Mouse (Mus musculus) kidney, embryonic 14.5 days (tissue): ENCODE data around the gene Lce3b. TPM values are rescaled to one million over a fixed set of nuclear protein-coding genes. Genes with fewer than 3 reads are reported as not detected.

Source experiments
- ATAC-seq: fragments of 200-750 bp; cut with Nextera tagmentation; 2 replicates; pipeline ENCODE4 v1.8.0; 2017; ENCODE audit warnings: moderate number of reproducible peaks, mild to moderate bottlenecking, moderate TSS enrichment, moderate library complexity; ENCODE audit not compliant: low FRiP score, low TSS enrichment
- H3K27ac ChIP-seq: fragments of 300-500 bp; sonication (generic); 2 replicates; pipeline ENCODE4 v1.5.1; 2014; ENCODE audit warnings: low read depth, mild to moderate bottlenecking, low read length, moderate library complexity, mixed read lengths
- H3K27me3 ChIP-seq: fragments of 300-500 bp; sonication (generic); 2 replicates; pipeline ENCODE4 v1.6.1; 2014; ENCODE audit warnings: mild to moderate bottlenecking, low read length; ENCODE audit not compliant: control insufficient read depth, insufficient read depth
- H3K36me3 ChIP-seq: fragments of 300-500 bp; sonication (generic); 2 replicates; pipeline ENCODE4 v1.6.1; 2014; ENCODE audit warnings: low read length, mixed read lengths; ENCODE audit not compliant: control insufficient read depth, insufficient read depth
- H3K4me1 ChIP-seq: fragments of 300-500 bp; sonication (generic); 2 replicates; pipeline ENCODE4 v1.6.1; 2014; ENCODE audit warnings: low read length, mixed read lengths; ENCODE audit not compliant: control insufficient read depth, insufficient read depth
- H3K4me2 ChIP-seq: fragments of 300-500 bp; sonication (generic); replicated peaks from 2 replicates; pipeline ENCODE4 v1.6.1; 2014; ENCODE audit warnings: low read depth, mild to moderate bottlenecking, low read length
- H3K4me3 ChIP-seq: fragments of 300-500 bp; sonication (generic); 2 replicates; pipeline ENCODE4 v1.5.1; 2014; ENCODE audit warnings: mild to moderate bottlenecking, low read length
- H3K9ac ChIP-seq: fragments of 300-500 bp; sonication (generic); 2 replicates; pipeline ENCODE4 v1.6.1; 2014; ENCODE audit warnings: low read depth, mild to moderate bottlenecking, low read length, moderate library complexity
- H3K9me3 ChIP-seq: fragments of 300-500 bp; sonication (generic); 2 replicates; pipeline ENCODE4 v1.6.1; 2016; ENCODE audit warnings: low read length; ENCODE audit not compliant: control insufficient read depth
- WGBS: fragments of 180-500 bp; shearing (Covaris S2); extraction: QIAGEN DNeasy Blood & Tissue Kit; methylation state at CpG from one replicate; pipeline ENCODE4 v1.1.7; 2014; 5-methylcytosine and 5-hydroxymethylcytosine counted together
- polyA plus RNA-seq: library from polyadenylated mRNA; unstranded; fragments of >200 nt; fragmentation: Nextera tagmentation; extraction: Ambion mirVana; gene quantifications from 2 replicates; pipeline ENCODE4 v1.2.1, GENCODE M21; 2014

Gene Lce3b
- polyA plus RNA-seq: not detected in 2 replicates

- no peaks in the 10 kb centered on the region for H3K36me3 ChIP-seq
- ATAC-seq: no peak
- H3K27me3 ChIP-seq: no peaks in the 10 kb centered on the region
- WGBS: 77% methylated on average over 2 of the region's 2 CpGs
- no peak within 1 kb of the TSS for H3K27ac ChIP-seq
- no peaks in the 10 kb centered on the region for H3K9me3 ChIP-seq
- H3K4me3 ChIP-seq: no peak within 1 kb of the TSS
- no peak within 1 kb of the TSS for H3K4me2 ChIP-seq
- no peaks in the 10 kb centered on the region for H3K4me1 ChIP-seq
- no peak within 1 kb of the TSS for H3K9ac ChIP-seq
These were observed at the start of gene Lce3b for GRCm38 (mm10) chr3:92932679-92933078. Lce3b (plus strand) TSS chr3:92932979.

- no peak for ATAC-seq
- H3K9ac ChIP-seq: no peak overlapping the region
- H3K9me3 ChIP-seq: no peaks in the 10 kb centered on the region
- no peak overlapping the region for H3K27ac ChIP-seq
- no peak overlapping the region for H3K4me2 ChIP-seq
- no peaks in the 10 kb centered on the region for H3K4me1 ChIP-seq
- no peaks in the 10 kb centered on the region for H3K36me3 ChIP-seq
- no peak overlapping the region for H3K4me3 ChIP-seq
- WGBS: 67% methylated on average over 3 of the region's 3 CpGs
- H3K27me3 ChIP-seq: no peaks in the 10 kb centered on the region
These were observed 38.7 kb upstream of the Lce3b start for GRCm38 (mm10) chr3:92894063-92894462.

GRCm38 (mm10) chr3:92894489-92894888 is 38.3 kb upstream of the Lce3b start:
- H3K4me1 ChIP-seq: no peaks in the 10 kb centered on the region
- no peak overlapping the region for H3K27ac ChIP-seq
- no peaks in the 10 kb centered on the region for H3K36me3 ChIP-seq
- H3K4me2 ChIP-seq: no peak overlapping the region
- H3K9ac ChIP-seq: no peak overlapping the region
- H3K27me3 ChIP-seq: no peaks in the 10 kb centered on the region
- no peak for ATAC-seq
- no peak overlapping the region for H3K4me3 ChIP-seq
- WGBS: 65% methylated on average over 1 of the region's 1 CpGs
- H3K9me3 ChIP-seq: no peaks in the 10 kb centered on the region

GRCm38 (mm10) chr3:92902992-92903391 is 29.8 kb upstream of the Lce3b start:
- Histone ChIP-seq H3K4me2 (no peak overlapping the region), H3K9ac (no peak overlapping the region), H3K27me3 (no peaks in the 10 kb centered on the region), H3K4me1 (no peaks in the 10 kb centered on the region), H3K9me3 (no peaks in the 10 kb centered on the region), H3K27ac (no peak overlapping the region), H3K36me3 (no peaks in the 10 kb centered on the region), H3K4me3 (no peak overlapping the region)
- 24% methylated on average over 3 of the region's 3 CpGs for WGBS
- ATAC-seq: no peak

- no peak overlapping the region for H3K4me2 ChIP-seq
- H3K27ac ChIP-seq: no peak overlapping the region
- H3K36me3 ChIP-seq: no peaks in the 10 kb centered on the region
- H3K9ac ChIP-seq: no peak overlapping the region
- no peaks in the 10 kb centered on the region for H3K4me1 ChIP-seq
- H3K27me3 ChIP-seq: no peaks in the 10 kb centered on the region
- H3K4me3 ChIP-seq: no peak overlapping the region
- no peak for ATAC-seq
- H3K9me3 ChIP-seq: no peaks in the 10 kb centered on the region
- WGBS: 35% methylated on average over 4 of the region's 4 CpGs
These were observed 29.1 kb upstream of the Lce3b start for GRCm38 (mm10) chr3:92903640-92904039.

- WGBS: 48% methylated on average over 3 of the region's 3 CpGs
- H3K36me3 ChIP-seq: no peaks in the 10 kb centered on the region
- ATAC-seq: no peak
- H3K27ac ChIP-seq: no peak overlapping the region
- no peaks in the 10 kb centered on the region for H3K4me1 ChIP-seq
- no peaks in the 10 kb centered on the region for H3K9me3 ChIP-seq
- no peak overlapping the region for H3K4me3 ChIP-seq
- H3K9ac ChIP-seq: no peak overlapping the region
- H3K27me3 ChIP-seq: no peaks in the 10 kb centered on the region
- no peak overlapping the region for H3K4me2 ChIP-seq
These were observed 27.6 kb upstream of the Lce3b start for GRCm38 (mm10) chr3:92905182-92905581.

GRCm38 (mm10) chr3:92907571-92907970 is 25.2 kb upstream of the Lce3b start:
- Histone ChIP-seq H3K36me3 (no peaks in the 10 kb centered on the region), H3K27ac (no peak overlapping the region), H3K4me1 (no peaks in the 10 kb centered on the region), H3K4me3 (no peak overlapping the region), H3K27me3 (no peaks in the 10 kb centered on the region), H3K4me2 (no peak overlapping the region), H3K9ac (no peak overlapping the region), H3K9me3 (no peaks in the 10 kb centered on the region)
- ATAC-seq: no peak
- WGBS: 25% methylated on average over 4 of the region's 4 CpGs

GRCm38 (mm10) chr3:92920364-92920763 is 12.4 kb upstream of the Lce3b start:
- 58% methylated on average over 4 of the region's 4 CpGs for WGBS
- ATAC-seq: peak; percentile 75; the same call in 1 of the 2 replicates
- no peak overlapping the region for H3K9ac ChIP-seq
- H3K4me3 ChIP-seq: no peak overlapping the region
- H3K36me3 ChIP-seq: no peaks in the 10 kb centered on the region
- H3K27ac ChIP-seq: no peak overlapping the region
- H3K4me1 ChIP-seq: no peaks in the 10 kb centered on the region
- no peaks in the 10 kb centered on the region for H3K9me3 ChIP-seq
- H3K27me3 ChIP-seq: no peaks in the 10 kb centered on the region
- H3K4me2 ChIP-seq: no peak overlapping the region

- 72% methylated on average over 2 of the region's 2 CpGs for WGBS
- no peak for ATAC-seq
- no peaks in the 10 kb centered on the region for H3K4me1 ChIP-seq
These were observed 6.6 kb upstream of the Lce3b start, which contains the start of gene Lce3a for GRCm38 (mm10) chr3:92926130-92926529. Lce3a (minus strand) TSS chr3:92926230.

More at GRCm38 (mm10) chr3:92926130-92926529, 6.6 kb upstream of the Lce3b start, which contains the start of gene Lce3a:
- no peak within 1 kb of the TSS for H3K4me2 ChIP-seq
- H3K9ac ChIP-seq: no peak within 1 kb of the TSS
- H3K9me3 ChIP-seq: no peaks in the 10 kb centered on the region
- H3K4me3 ChIP-seq: no peak within 1 kb of the TSS
- H3K36me3 ChIP-seq: no peaks in the 10 kb centered on the region
- H3K27ac ChIP-seq: no peak within 1 kb of the TSS
- H3K27me3 ChIP-seq: no peaks in the 10 kb centered on the region
